Comparison of ENCODE assay signal across 10 mouse cellular contexts in the genomic region with DNA sequence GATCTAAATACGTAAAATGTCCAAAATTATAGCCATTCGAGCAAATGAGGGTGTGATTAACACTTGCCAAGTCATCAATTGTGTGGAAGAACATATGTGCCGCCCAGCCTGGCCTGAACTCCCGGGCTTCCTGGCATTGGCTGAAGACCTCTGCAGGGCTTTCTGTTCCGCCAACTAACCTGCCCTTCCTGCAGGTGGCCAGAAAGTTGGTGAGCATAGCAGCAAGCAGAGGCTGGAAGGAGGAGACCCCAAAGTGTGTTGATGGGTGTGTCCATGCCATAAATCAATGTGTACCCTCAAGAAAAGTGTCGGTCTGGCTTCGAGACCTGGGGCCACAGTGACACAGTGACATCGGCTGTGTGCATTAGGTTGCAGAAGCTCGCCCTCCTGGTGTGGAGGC.
"Had no signal": no experiment of that assay in that cellular context is flagged by ENCODE, and none has a peak within 500 bp of the region (broad histone marks: within the 10 kb centered on the region; RNA-seq: fewer than 3 reads in every experiment).

No protein-coding gene starts in this region.

- DNase-seq: kidney, postnatal 36 days; liver, embryonic 13.5 days; lung, adult 2 months; lung, postnatal 14 days; lung, postnatal 4 days; right cerebral cortex, adult 18-20 months; right cerebral cortex, postnatal 14 days; spleen, adult 18-20 months; thymus, adult 18-20 months; thymus, postnatal 36 days had no signal
